Mouse (Mus musculus): Measurements from ENCODE around the gene Hspg2.
"Not testable (repeated sequence)": the region's sequence is repeated elsewhere in the genome, so short reads cannot be mapped to it uniquely, and the experiment has no call there.

The Hspg2 gene

GRCm38 (mm10) chr4:137580299-137580698 is 111.7 kb downstream of the Hspg2 start:
- DNase-seq: no peak

GRCm38 (mm10) chr4:137581815-137582214 is 113.2 kb downstream of the Hspg2 start:
- peak; percentile 83 for DNase-seq

DNA sequence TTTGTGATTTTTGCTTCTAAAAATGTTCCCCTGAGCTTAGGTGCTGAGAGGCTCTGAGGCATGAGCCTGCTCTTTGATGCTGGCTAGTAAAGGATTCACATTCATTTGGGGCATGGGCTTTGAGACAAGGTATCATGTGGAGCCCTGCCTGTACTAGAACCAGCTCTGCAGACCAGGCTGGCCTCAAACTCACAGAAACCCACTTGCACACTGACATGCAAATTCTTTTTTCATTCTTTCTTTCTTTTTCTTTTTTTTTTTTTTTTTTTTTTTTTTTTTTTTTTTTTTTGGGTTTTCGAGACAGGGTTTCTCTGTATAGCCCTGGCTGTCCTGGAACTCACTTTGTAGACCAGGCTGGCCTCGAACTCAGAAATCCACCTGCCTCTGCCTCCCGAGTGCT is 120.5 kb downstream of the Hspg2 start:
- not testable (repeated sequence) for DNase-seq

GRCm38 (mm10) chr4:137589586-137589985 is 121.0 kb downstream of the Hspg2 start:
- no peak for DNase-seq

GRCm38 (mm10) chr4:137590961-137591360 is 122.4 kb downstream of the Hspg2 start:
- no peak for DNase-seq

- peak; percentile 100 for DNase-seq
Measured at GRCm38 (mm10) chr4:137593601-137594495, 125.3 kb downstream of the Hspg2 start, which contains the start of gene Usp48. Usp48 (plus strand) TSS chr4:137593755.

DNA sequence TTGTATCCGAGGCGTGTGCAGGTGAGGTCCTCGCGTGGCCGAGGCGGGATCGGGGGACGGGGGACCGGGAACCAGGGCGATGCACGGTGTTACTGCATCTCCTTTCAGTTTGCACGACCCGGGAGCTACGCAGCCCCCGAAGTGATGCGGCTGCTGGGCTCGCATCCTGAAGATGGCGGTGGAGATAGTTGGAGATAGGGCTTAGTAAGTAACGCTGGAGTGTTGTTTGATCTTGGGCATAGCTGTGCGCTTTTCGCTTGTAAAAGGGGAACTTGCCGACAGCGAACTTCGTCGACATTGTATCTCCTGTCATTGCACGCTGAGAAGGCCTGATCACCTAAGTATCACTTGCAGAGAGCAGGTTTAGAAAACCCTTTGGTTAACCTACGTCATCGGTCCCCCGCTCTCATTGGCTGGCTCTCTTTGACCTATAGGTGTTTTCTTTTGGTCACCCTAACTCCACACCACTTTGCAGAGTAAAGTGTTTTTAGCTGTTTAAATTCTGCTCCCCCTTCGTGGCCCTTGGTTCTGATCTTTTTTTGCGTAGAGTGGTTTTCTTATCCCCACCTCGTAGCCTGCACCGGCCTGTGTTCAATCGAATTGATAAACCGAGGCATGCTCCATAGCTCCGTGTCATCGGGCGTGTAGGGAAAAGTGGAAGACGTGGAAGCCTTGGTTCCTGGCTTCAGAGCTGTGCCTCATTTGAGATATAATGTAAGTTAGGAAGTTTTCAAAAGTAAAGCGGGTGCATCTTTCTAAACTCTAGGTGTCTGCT is 126.1 kb downstream of the Hspg2 start:
- peak; percentile 23 for DNase-seq

DNA sequence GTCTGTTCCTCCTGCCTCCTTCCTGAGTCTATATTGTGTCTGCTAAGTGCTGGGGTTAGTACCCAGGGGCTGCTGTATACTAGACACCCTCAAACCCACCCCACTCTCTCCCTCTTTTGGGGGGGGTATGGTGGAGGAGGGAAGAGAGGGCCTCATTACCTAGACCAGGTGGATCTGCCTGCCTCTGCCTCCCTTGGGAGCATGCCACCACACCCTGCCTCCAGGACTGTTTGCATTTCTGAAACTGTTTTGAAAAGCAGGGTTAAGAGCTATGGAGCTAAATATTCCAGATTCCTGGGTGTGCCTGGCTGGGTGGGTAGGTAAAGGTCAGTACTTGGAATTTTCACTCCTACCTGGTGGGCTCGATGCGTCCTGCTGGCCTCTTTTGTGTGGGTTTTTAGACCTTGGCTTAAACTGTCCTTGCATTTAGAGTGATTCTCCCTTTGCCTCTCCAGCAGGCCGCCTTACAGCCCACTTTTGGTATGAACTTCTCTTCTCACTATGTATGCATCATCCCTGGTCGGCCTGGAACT is 128.6 kb downstream of the Hspg2 start:
- DNase-seq: no peak

DNA sequence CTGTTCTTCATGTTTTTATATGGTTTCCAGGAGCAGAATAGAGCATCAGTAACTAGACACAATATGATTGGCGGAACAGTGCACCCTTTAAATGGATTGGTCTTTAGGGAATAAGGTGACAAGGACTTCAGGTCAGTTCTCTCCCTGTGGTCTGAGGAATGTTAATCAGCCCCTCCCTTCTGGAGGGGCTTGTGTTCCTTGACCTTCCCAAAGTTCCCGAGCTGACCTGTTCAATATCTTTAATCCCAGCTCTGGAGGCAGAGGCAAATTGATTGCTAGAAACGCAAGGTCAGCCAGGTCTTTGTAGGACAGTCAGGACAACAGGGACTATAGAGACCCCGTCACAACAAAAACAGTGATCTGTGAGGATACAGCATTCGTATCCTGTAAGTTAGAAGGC is 130.0 kb downstream of the Hspg2 start:
- no peak for DNase-seq

GRCm38 (mm10) chr4:137603449-137604171 is 135.0 kb downstream of the Hspg2 start:
- no peak for DNase-seq

GRCm38 (mm10) chr4:137607023-137607422 is 138.5 kb downstream of the Hspg2 start:
- no peak for DNase-seq

GRCm38 (mm10) chr4:137609281-137609680 is 140.7 kb downstream of the Hspg2 start:
- no peak for DNase-seq

- DNase-seq: peak; percentile 52
Measured at GRCm38 (mm10) chr4:137609702-137610101, 141.1 kb downstream of the Hspg2 start.

DNA sequence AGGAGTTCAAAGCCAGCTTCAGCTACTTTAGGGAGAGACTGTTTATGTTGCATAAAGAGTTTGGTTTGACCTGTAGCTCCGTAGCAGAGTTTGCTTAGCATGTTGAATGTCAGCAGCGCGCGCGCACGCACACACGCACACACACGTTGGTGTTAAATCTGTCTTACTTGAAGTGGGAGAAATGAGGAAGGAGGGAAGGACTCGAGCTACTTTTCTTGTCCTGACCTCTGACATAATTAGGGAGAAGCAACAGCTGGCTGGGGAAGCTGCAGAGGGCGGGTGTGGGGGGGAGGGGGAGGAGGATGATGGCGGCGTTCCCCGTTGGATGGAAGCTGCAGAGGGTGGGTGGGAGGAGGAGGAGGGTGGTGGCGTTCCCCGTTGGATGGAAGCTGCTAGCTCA is 141.7 kb downstream of the Hspg2 start:
- DNase-seq: no peak
